Mouse (Mus musculus) neural tube, embryonic 13.5 days (tissue): Measurements from ENCODE around the gene Igfbp5. TPM values are rescaled to one million over a fixed set of nuclear protein-coding genes. Genes with fewer than 3 reads are reported as not detected.

ENCODE experiments used
- ATAC-seq: fragments of 200-750 bp; cut with Nextera tagmentation; 2 replicates; pipeline ENCODE4 v1.8.0; 2017; ENCODE audit warnings: low read depth, mild to moderate bottlenecking, moderate TSS enrichment, moderate library complexity
- H3K27ac ChIP-seq: fragments of 300-500 bp; sonication (generic); replicated peaks from 2 replicates; pipeline ENCODE4 v1.5.1; 2015; ENCODE audit warnings: moderate library complexity, mild to moderate bottlenecking, inconsistent platforms
- H3K27me3 ChIP-seq: fragments of 300-500 bp; sonication (generic); 2 replicates; pipeline ENCODE4 v1.6.1; 2015; ENCODE audit warnings: mild to moderate bottlenecking, inconsistent platforms
- H3K36me3 ChIP-seq: fragments of 300-500 bp; sonication (generic); 2 replicates; pipeline ENCODE4 v1.6.1; 2015; ENCODE audit warnings: mild to moderate bottlenecking, inconsistent platforms
- H3K4me1 ChIP-seq: fragments of 300-500 bp; sonication (generic); replicated peaks from 2 replicates; pipeline ENCODE4 v1.6.1; 2015; ENCODE audit warnings: inconsistent platforms
- H3K4me2 ChIP-seq: fragments of 300-500 bp; sonication (generic); 2 replicates; pipeline ENCODE4 v1.6.1; 2015; ENCODE audit warnings: inconsistent platforms, mild to moderate bottlenecking, moderate library complexity
- H3K4me3 ChIP-seq: fragments of 300-500 bp; sonication (generic); 2 replicates; pipeline ENCODE4 v1.5.1; 2015; ENCODE audit warnings: mild to moderate bottlenecking, inconsistent platforms
- H3K9ac ChIP-seq: fragments of 300-500 bp; sonication (generic); 2 replicates; pipeline ENCODE4 v1.6.1; 2015; ENCODE audit warnings: moderate library complexity, mild to moderate bottlenecking, inconsistent platforms
- H3K9me3 ChIP-seq: fragments of 300-500 bp; sonication (generic); 2 replicates; pipeline ENCODE4 v1.6.1; 2016; ENCODE audit warnings: inconsistent platforms
- WGBS: fragments of 180-500 bp; shearing (Covaris S2); methylation state at CpG from one replicate; pipeline ENCODE4 v1.1.7; 2015; 5-methylcytosine and 5-hydroxymethylcytosine counted together
- polyA plus RNA-seq: library from polyadenylated mRNA; unstranded; fragments of >200 nt; fragmentation: Nextera tagmentation; extraction: Ambion mirVana; gene quantifications from 2 replicates; pipeline ENCODE4 v1.2.1, GENCODE M21; 2015

Gene Igfbp5
- polyA plus RNA-seq, 1 experiment from 2014 or later: 158 TPM

DNA sequence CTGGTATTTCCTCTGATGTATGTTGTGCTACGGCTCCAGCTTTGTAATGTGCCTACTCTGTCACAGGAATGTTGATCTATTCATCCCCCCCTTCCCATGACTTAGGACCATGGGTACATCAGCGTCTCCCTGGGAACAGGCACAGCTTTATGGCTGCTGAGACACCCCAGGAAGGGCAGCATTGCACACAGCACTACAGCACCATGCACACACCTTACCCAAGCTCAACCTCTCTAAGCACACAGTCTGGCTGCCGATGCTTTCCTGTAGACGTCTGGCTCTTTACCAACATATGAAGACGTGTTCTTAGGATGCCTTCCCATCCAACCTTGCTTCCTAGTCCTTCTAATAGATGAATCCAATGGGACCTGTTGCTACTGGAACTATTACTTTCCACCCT is 8.3 kb downstream of the Igfbp5 start:
- no peak overlapping the region for H3K4me3 ChIP-seq
- H3K4me2 ChIP-seq: peak overlapping the region; percentile 27; the same call in 1 of the 2 replicates
- 0 out of 2 replicates have a peak, but pooled peaks have one; percentile 26 for ATAC-seq
- H3K4me1 ChIP-seq: peaks cover 64% of the 10 kb centered on the region
- H3K36me3 ChIP-seq: peaks cover 23% of the 10 kb centered on the region
- H3K27ac ChIP-seq: peak overlapping the region; percentile 14; the same call in 1 of the 2 replicates
- no peaks in the 10 kb centered on the region for H3K9me3 ChIP-seq
- no peaks in the 10 kb centered on the region for H3K27me3 ChIP-seq
- 43% methylated on average over 5 of the region's 5 CpGs for WGBS
- H3K9ac ChIP-seq: no peak overlapping the region

DNA sequence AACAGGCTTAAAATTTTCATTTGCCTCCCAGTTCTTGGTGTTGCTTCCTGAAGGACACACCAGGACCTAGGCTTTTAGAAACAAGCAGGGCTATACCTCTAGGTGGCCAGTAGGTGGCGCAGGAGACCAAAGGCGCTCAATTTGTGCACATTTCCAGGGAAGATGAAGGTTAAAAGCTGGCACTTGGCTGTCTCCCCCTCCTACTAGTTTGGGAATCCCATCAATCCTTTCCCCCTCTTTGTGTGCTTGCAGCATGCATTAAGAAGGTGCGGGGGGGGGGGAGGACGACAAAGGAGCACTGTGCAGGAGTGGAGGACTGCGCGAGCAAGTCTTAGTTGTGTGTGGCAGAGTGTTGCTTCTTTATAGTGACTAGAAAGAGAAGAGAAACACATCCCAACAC is 8.8 kb downstream of the Igfbp5 start:
- H3K4me1 ChIP-seq: peaks cover 59% of the 10 kb centered on the region
- H3K27me3 ChIP-seq: no peaks in the 10 kb centered on the region
- peaks cover 25% of the 10 kb centered on the region for H3K36me3 ChIP-seq
- H3K4me2 ChIP-seq: no peak overlapping the region
- no peaks in the 10 kb centered on the region for H3K9me3 ChIP-seq
- peak overlapping the region; percentile 14; the same call in 1 of the 2 replicates for H3K27ac ChIP-seq
- H3K4me3 ChIP-seq: no peak overlapping the region
- 6% methylated on average over 6 of the region's 6 CpGs for WGBS
- H3K9ac ChIP-seq: no peak overlapping the region
- peak; percentile 68 for ATAC-seq

DNA sequence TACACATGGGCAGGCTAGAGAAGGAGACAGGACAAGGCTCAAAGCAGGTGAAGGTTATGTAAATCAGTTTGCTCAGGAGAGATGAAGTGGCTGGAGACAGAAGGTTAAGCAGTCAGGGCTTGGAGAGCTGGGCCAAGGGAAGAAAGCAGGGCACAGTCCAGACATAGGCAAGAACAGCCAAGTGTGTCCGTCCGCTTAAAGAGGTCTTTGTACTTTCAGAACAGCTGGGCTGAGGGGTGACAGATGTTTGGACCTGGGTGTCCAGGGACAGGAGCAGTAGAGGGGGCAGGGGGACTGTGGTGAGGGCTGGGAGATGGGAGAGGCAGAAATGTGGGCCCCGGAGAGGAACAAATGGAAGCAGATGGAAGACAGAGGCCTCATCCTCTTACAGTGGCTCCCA is 10.4 kb downstream of the Igfbp5 start:
- Histone ChIP-seq H3K36me3 (peaks cover 39% of the 10 kb centered on the region), H3K4me3 (no peak overlapping the region), H3K4me2 (no peak overlapping the region), H3K9ac (no peak overlapping the region), H3K4me1 (peaks cover 49% of the 10 kb centered on the region), H3K27me3 (no peaks in the 10 kb centered on the region), H3K9me3 (no peaks in the 10 kb centered on the region), H3K27ac (no peak overlapping the region)
- no peak for ATAC-seq
- 69% methylated on average over 3 of the region's 3 CpGs for WGBS

DNA sequence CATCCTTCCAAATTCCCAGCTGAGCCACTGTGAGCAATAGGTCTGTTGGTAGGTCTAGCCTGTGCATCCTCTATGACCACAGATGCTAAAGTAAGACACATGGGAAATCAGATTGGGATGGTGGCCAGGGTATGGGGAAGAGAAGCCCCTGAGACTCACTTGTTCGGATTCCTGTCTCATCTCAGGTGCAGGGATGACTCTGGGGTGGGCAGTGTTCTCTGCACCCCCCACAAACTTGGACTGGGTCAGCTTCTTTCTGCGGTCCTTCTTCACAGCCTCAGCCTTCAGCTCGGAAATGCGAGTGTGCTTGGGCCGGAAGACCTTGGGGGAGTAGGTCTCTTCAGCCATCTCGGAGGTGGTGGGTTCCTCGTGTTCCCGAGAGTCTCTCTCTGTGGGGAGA is 11.0 kb downstream of the Igfbp5 start:
- no peak for ATAC-seq
- WGBS: 91% methylated on average over 8 of the region's 8 CpGs
- no peak overlapping the region for H3K27ac ChIP-seq

DNA sequence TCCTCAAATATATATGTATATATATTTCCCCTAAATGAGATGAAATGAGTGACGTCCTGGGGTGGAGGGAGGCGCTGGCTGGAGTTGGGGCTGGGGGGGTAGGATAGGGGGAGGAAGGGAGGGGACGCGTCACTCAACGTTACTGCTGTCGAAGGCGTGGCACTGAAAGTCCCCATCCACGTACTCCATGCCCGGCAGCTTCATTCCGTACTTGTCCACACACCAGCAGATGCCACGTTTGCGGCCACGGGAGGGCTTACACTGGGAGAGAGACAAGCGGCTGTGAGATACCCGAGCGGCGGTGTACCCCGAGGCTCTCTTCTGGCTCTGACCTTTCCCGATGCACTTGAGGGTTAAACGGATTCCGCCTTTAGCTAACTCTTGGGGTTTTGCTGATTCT is 12.4 kb downstream of the Igfbp5 start:
- WGBS: 88% methylated on average over 21 of the region's 21 CpGs
- no peak overlapping the region for H3K4me3 ChIP-seq
- no peak for ATAC-seq

More for the DNA sequence above, 11.0 kb downstream of the Igfbp5 start:
- Histone ChIP-seq H3K4me2 (no peak overlapping the region), H3K36me3 (peaks cover 45% of the 10 kb centered on the region), H3K27me3 (no peaks in the 10 kb centered on the region), H3K4me1 (peaks cover 49% of the 10 kb centered on the region), H3K4me3 (no peak overlapping the region), H3K9me3 (no peaks in the 10 kb centered on the region), H3K9ac (no peak overlapping the region)

DNA sequence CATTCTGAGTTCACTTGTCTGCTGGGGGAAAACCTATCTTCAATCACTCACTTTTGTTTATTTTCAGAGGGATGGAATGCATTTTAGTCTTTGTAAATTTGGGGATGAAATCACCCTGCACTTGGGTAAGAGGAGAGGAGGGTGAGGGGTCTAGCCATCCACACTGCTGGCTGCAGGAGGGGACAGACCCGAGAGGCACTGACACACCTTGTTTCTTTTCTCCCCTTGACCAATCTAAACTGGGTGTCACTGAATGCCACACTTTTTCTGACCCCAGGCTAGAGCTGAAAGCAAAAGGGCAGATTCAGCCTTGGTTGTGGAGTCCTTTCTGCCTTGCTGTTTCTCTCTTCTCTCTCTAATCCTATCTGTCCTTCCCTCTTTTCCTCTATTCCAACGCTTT is 13.0 kb downstream of the Igfbp5 start:
- H3K36me3 ChIP-seq: peaks cover 46% of the 10 kb centered on the region
- H3K27ac ChIP-seq: no peak overlapping the region
- H3K27me3 ChIP-seq: no peaks in the 10 kb centered on the region
- no peak for ATAC-seq
- 80% methylated on average over 2 of the region's 2 CpGs for WGBS
- H3K9ac ChIP-seq: no peak overlapping the region
- H3K4me3 ChIP-seq: no peak overlapping the region
- no peaks in the 10 kb centered on the region for H3K9me3 ChIP-seq
- H3K4me2 ChIP-seq: no peak overlapping the region
- peaks cover 40% of the 10 kb centered on the region for H3K4me1 ChIP-seq

More for the DNA sequence above, 12.4 kb downstream of the Igfbp5 start:
- Histone ChIP-seq H3K9ac (no peak overlapping the region), H3K27ac (no peak overlapping the region), H3K4me2 (no peak overlapping the region), H3K9me3 (no peaks in the 10 kb centered on the region), H3K27me3 (no peaks in the 10 kb centered on the region), H3K4me1 (peaks cover 46% of the 10 kb centered on the region), H3K36me3 (peaks cover 46% of the 10 kb centered on the region)

DNA sequence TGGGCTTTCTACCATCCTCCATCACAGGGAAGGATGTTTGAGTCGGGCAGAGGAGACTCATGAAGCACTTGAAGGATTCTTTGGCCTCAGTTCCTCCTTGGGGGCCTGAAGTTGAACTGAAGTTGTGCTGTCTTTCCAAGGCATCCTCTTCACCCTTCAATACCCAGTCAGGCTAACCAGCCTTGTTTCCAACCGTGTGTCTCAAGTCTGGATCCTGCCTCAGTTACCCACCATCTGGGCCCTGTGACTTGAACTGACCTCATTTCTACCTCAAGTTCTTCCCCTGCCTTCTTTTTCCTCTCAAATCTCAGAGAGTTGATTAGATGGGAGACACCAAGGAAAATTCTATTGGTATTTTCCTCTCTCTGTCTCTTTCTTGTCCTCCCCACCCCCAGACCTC is 14.2 kb downstream of the Igfbp5 start:
- WGBS: 93% methylated on average over 2 of the region's 2 CpGs

DNA sequence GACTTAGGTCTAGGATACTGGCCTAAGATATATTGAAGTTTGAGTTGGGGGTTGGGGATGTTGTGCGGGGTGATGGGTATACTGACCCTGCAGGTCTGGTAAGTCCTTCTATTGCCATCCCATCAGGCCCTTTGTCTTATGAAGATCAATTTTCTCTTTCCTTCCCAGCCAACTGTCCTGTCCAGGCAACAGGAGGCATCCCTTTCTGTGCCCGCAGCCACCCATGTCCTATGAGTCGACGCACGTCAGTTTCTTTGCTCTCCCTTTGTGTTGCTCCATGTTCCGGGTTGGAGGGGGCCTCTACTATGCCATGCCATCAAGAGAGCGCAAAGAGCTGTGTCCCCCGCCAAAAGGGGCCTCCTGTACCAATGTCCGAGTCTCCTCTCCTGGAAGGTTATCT is 14.7 kb downstream of the Igfbp5 start:
- H3K4me2 ChIP-seq: no peak overlapping the region
- peaks cover 46% of the 10 kb centered on the region for H3K36me3 ChIP-seq
- ATAC-seq: no peak
- H3K9ac ChIP-seq: no peak overlapping the region
- no peak overlapping the region for H3K27ac ChIP-seq
- H3K27me3 ChIP-seq: no peaks in the 10 kb centered on the region
- no peak overlapping the region for H3K4me3 ChIP-seq
- WGBS: 97% methylated on average over 9 of the region's 9 CpGs
- H3K4me1 ChIP-seq: peaks cover 24% of the 10 kb centered on the region
- H3K9me3 ChIP-seq: no peaks in the 10 kb centered on the region

More for the DNA sequence above, 14.2 kb downstream of the Igfbp5 start:
- Histone ChIP-seq H3K4me2 (no peak overlapping the region), H3K4me1 (peaks cover 29% of the 10 kb centered on the region), H3K27me3 (no peaks in the 10 kb centered on the region), H3K9me3 (no peaks in the 10 kb centered on the region), H3K9ac (no peak overlapping the region), H3K27ac (no peak overlapping the region), H3K36me3 (peaks cover 46% of the 10 kb centered on the region), H3K4me3 (no peak overlapping the region)
- ATAC-seq: no peak

DNA sequence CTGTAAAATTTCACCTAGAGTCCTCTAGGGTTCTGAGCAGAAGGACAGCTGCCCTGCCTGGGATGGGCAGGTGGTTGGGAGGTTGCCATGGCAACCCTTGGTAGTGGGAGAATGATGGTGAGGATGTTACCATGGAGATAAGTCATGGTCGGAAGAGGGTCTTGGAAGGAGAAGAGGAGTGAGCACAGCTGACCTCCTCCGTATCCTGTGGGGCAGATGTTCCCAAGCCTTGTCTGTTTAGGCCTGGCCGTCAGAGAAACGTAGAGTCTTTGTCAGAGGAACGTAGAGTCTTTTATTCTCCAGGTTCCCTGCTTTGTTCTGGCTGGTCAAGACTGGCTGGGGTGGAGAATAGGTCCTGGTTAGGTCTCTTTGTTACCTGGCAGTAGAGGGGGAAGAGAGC is 15.8 kb downstream of the Igfbp5 start:
- peak overlapping the region; percentile 53 for H3K27ac ChIP-seq
- 29% methylated on average over 5 of the region's 5 CpGs for WGBS
- peaks cover 42% of the 10 kb centered on the region for H3K36me3 ChIP-seq
- H3K9me3 ChIP-seq: no peaks in the 10 kb centered on the region
- ATAC-seq: peak; percentile 45
- H3K27me3 ChIP-seq: no peaks in the 10 kb centered on the region
- H3K9ac ChIP-seq: no peak overlapping the region
- no peak overlapping the region for H3K4me2 ChIP-seq
- no peak overlapping the region for H3K4me3 ChIP-seq
- H3K4me1 ChIP-seq: peaks cover 27% of the 10 kb centered on the region

DNA sequence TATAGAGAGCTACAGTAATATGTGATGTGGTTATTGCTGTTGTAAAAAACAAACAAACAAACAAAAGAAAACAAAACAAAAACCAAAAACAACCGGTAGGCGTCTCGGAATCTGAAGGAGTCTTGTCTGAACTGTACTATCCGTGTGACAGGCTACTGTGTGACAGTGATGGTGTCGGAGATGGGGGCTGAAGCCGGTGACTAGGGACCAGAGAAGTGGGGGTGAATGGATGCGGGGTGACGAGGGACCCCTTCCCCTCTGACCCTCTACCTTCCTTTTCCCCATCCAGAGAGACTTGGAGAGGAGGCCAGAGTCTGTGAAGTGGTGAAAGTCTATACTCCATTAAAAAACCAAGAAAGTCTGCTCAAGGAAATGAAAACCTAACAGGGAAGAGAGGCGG is 16.4 kb downstream of the Igfbp5 start:
- Histone ChIP-seq H3K4me2 (no peak overlapping the region), H3K9me3 (no peaks in the 10 kb centered on the region), H3K36me3 (peaks cover 40% of the 10 kb centered on the region), H3K27ac (peak overlapping the region; percentile 53; the same call in 1 of the 2 replicates), H3K4me1 (peaks cover 29% of the 10 kb centered on the region), H3K4me3 (no peak overlapping the region), H3K9ac (no peak overlapping the region), H3K27me3 (no peaks in the 10 kb centered on the region)
- 87% methylated on average over 9 of the region's 9 CpGs for WGBS
- ATAC-seq: no peak

DNA sequence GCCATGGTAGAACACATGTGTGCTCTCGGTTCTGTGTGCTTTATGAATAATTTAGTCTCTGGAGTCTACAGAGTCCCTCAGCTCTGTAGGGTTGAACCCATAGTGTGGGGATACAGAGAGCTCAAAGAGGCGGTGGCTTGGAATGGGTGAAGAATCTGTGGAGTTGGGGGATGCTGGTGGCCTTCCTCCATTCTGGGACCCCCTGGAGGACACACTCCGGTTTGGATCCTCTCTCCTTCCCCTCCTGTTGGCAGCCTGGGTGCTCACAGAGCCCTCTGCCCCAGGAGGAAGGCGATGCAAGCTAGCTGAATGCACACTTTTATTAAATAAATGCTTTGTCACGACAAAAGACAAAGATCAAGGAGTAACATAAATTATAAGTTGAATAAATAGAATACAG is 17.1 kb downstream of the Igfbp5 start:
- 64% methylated on average over 5 of the region's 5 CpGs for WGBS
- ATAC-seq: no peak
- Histone ChIP-seq H3K4me1 (peaks cover 29% of the 10 kb centered on the region), H3K4me2 (no peak overlapping the region), H3K36me3 (peaks cover 35% of the 10 kb centered on the region), H3K27me3 (no peaks in the 10 kb centered on the region), H3K9ac (0 out of 2 replicates have a peak overlapping the region, but pooled peaks have one; percentile 26), H3K27ac (no peak overlapping the region), H3K4me3 (no peak overlapping the region), H3K9me3 (no peaks in the 10 kb centered on the region)

DNA sequence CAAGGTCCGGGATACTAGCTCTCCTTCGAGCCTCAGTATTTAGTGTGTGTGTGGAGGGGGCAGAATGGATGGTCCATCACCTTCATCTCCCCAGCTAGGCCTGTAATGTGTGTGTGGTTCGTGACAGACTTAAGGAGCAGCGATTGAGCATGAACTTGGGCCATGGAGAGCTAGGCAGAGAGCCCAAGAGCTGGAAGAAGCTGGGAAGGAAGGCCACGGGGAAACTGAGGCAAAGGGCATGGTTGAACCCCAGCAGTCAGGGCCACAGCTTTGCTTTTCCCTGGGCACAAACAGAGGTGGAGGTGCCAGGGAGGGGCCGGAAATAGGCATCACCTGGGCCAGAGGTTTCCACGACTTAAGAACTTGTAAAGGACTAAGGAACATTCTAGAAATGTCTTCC is 17.5 kb downstream of the Igfbp5 start:
- peaks cover 29% of the 10 kb centered on the region for H3K4me1 ChIP-seq
- peaks cover 36% of the 10 kb centered on the region for H3K36me3 ChIP-seq
- H3K27ac ChIP-seq: no peak overlapping the region
- no peaks in the 10 kb centered on the region for H3K27me3 ChIP-seq
- H3K4me3 ChIP-seq: no peak overlapping the region
- H3K9me3 ChIP-seq: no peaks in the 10 kb centered on the region
- 85% methylated on average over 7 of the region's 7 CpGs for WGBS
- H3K4me2 ChIP-seq: no peak overlapping the region
- H3K9ac ChIP-seq: no peak overlapping the region
- ATAC-seq: no peak

DNA sequence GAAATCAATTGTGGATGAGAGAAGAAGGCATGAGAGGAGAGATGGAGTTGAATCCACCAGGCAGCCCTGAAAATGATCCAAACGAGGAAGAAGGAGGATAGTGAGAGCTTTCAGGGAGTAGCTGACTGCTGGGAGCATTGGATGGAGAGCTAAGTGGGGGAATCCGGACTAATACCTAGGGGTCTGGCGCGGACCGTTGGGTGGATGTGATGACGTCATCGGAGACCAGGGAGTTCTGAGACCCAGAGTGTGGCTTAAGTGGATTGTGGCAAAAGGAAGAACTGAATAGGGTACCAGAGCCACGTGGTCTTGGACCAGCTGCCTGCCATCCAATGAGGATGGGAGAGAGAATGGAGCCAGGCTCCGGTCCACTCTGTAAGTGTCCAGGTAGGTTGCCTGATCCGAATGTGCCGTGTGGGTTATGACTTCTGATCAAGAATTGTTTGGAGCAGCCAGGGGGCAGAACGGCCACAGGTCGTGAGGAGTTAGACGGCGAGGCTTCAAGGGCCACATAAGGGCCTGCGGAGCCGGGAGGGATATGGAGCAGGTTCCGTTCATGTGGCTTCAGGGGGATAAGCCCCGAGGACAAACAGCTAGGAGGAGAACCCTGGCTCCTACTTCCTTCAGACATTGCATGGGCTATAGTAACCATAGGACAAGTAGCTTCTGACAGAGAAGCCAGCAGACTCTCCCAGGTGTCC is 18.3 kb downstream of the Igfbp5 start:
- Histone ChIP-seq H3K36me3 (peaks cover 36% of the 10 kb centered on the region), H3K4me2 (no peak overlapping the region), H3K4me1 (peaks cover 29% of the 10 kb centered on the region), H3K9ac (no peak overlapping the region), H3K27ac (no peak overlapping the region), H3K9me3 (no peaks in the 10 kb centered on the region), H3K27me3 (no peaks in the 10 kb centered on the region), H3K4me3 (no peak overlapping the region)
- 79% methylated on average over 19 of the region's 19 CpGs for WGBS
- ATAC-seq: no peak
